Mouse (Mus musculus): ENCODE data around the gene Olfr325.
"Not testable (repeated sequence)": the region's sequence is repeated elsewhere in the genome, so short reads cannot be mapped to it uniquely, and the experiment has no call there.

Olfr325 gene

GRCm38 (mm10) chr11:58577430-58577829, at the start of gene Olfr325:
TSS of gene Olfr325 (plus strand) at chr11:58577730.
- CTCF ChIA-PET = no interaction called here

GRCm38 (mm10) chr11:58534736-58535135, 42.8 kb upstream of the Olfr325 start, which contains the start of gene Olfr330:
TSS of gene Olfr330 (minus strand) at chr11:58534836.
- CTCF ChIA-PET = not testable (repeated sequence)

- CTCF ChIA-PET = no interaction called here
These were observed 31.2 kb upstream of the Olfr325 start, which contains the start of gene Olfr329-ps for GRCm38 (mm10) chr11:58546322-58546721. TSS of gene Olfr329-ps (minus strand) at chr11:58546422.

GRCm38 (mm10) chr11:58555536-58555935, 22.0 kb upstream of the Olfr325 start, which contains the start of gene Olfr328:
TSS of gene Olfr328 (minus strand) at chr11:58555636.
- CTCF ChIA-PET = no interaction called here

- CTCF ChIA-PET = interaction anchor here (0.7 kb wide), 1 partner anchor 27 kb away, joined by 11 read pairs; no protein-coding TSS in a partner anchor
These were observed 7.1 kb upstream of the Olfr325 start, which contains the start of gene Olfr224 for GRCm38 (mm10) chr11:58570405-58570804. TSS of gene Olfr224 (minus strand) at chr11:58570553.

GRCm38 (mm10) chr11:58578636-58579035, 1.1 kb downstream of the Olfr325 start:
- CTCF ChIA-PET = no interaction called here

GRCm38 (mm10) chr11:58587898-58588348, 10.4 kb downstream of the Olfr325 start:
- CTCF ChIA-PET = no interaction called here

- CTCF ChIA-PET = no interaction called here
These were observed 11.2 kb downstream of the Olfr325 start for GRCm38 (mm10) chr11:58588620-58589250.

GRCm38 (mm10) chr11:58594814-58595213, 17.3 kb downstream of the Olfr325 start, which contains the start of gene Olfr324:
TSS of gene Olfr324 (plus strand) at chr11:58595114.
- CTCF ChIA-PET = interaction anchor here (0.6 kb wide), 1 partner anchor 116 kb away, joined by 3 read pairs; no protein-coding TSS in a partner anchor

GRCm38 (mm10) chr11:58597837-58598236, 20.3 kb downstream of the Olfr325 start:
- CTCF ChIA-PET = no interaction called here

- CTCF ChIA-PET = no interaction called here
These were observed 24.5 kb downstream of the Olfr325 start for GRCm38 (mm10) chr11:58602062-58602461.

- CTCF ChIA-PET = no interaction called here
These were observed 25.4 kb downstream of the Olfr325 start for GRCm38 (mm10) chr11:58602800-58603560.

GRCm38 (mm10) chr11:58604688-58605087, 27.2 kb downstream of the Olfr325 start:
- CTCF ChIA-PET = no interaction called here

- CTCF ChIA-PET = no interaction called here
These were observed 27.7 kb downstream of the Olfr325 start for GRCm38 (mm10) chr11:58605228-58605627.

- CTCF ChIA-PET = no interaction called here
These were observed 28.8 kb downstream of the Olfr325 start for GRCm38 (mm10) chr11:58606177-58606919.

GRCm38 (mm10) chr11:58607030-58607429, 29.5 kb downstream of the Olfr325 start:
- CTCF ChIA-PET = no interaction called here

- CTCF ChIA-PET = no interaction called here
These were observed 35.8 kb downstream of the Olfr325 start for GRCm38 (mm10) chr11:58613359-58613758.

GRCm38 (mm10) chr11:58614526-58614925, 37.0 kb downstream of the Olfr325 start:
- CTCF ChIA-PET = no interaction called here

- CTCF ChIA-PET = no interaction called here
These were observed 38.4 kb downstream of the Olfr325 start, which contains the start of gene 2210407C18Rik for GRCm38 (mm10) chr11:58615975-58616374. TSS of gene 2210407C18Rik (minus strand) at chr11:58616075.

- CTCF ChIA-PET = no interaction called here
These were observed 40.8 kb downstream of the Olfr325 start for GRCm38 (mm10) chr11:58618369-58618768.

GRCm38 (mm10) chr11:58618793-58619192, 41.3 kb downstream of the Olfr325 start:
- CTCF ChIA-PET = no interaction called here

- CTCF ChIA-PET = no interaction called here
These were observed 48.6 kb downstream of the Olfr325 start for GRCm38 (mm10) chr11:58626146-58626545.
